Comparison of ENCODE assay signal across 8 mouse cellular contexts in genomic region chr14:30624277-30624721, GRCm38 (mm10). TPM values are rescaled to one million over a fixed set of nuclear protein-coding genes. Genes with fewer than 3 reads are reported as not detected.
DNase-seq lines count a peak whose midpoint lies in the region; ATAC-seq and TF ChIP-seq lines count a peak whose summit lies in the region.

No protein-coding gene starts in this region.

- peak overlapping the region; percentile 17; the same call in 1 of the 2 replicates for H3K27ac ChIP-seq in lung, postnatal 0 days (ENCODE audit: low read length)

- intact Hi-C loops in heart, postnatal 14 days (cut with DNase I) = no loop called here
- intact Hi-C loops in left cerebral cortex, postnatal 25 days (cut with DNase I) = no loop called here

- H3K4me2 ChIP-seq in lung, postnatal 0 days (replicated peaks; ENCODE audit: low read depth, low read length) = peak overlapping the region; percentile 85

- DNase-seq in heart, adult 11 months = peak; percentile 89
- DNase-seq in heart, postnatal 14 days = no peak
- DNase-seq in lung, postnatal 0 days (ENCODE audit: low spot score) = no peak
- DNase-seq in ovary, adult 18-20 months (ENCODE audit: low spot score) = no peak
- DNase-seq in left cerebral cortex, postnatal 25 days (ENCODE audit: low spot score in 2 of 2) = no peak
- DNase-seq in layer of hippocampus, adult 9-10 months (ENCODE audit: low spot score) = no peak

- peak overlapping the region; percentile 72 for H3K4me3 ChIP-seq in C2C12 (ENCODE audit: insufficient read depth, poor library complexity, severe bottlenecking)
- peak overlapping the region; percentile 77 for H3K4me3 ChIP-seq in lung, postnatal 0 days (ENCODE audit: low read depth, low read length)

- H3K4me1 ChIP-seq in lung, postnatal 0 days (ENCODE audit: insufficient read depth, low read depth, low read length) = peaks cover 18% of the 10 kb centered on the region; the same call in 1 of the 2 replicates

- TF ChIP-seq CTCF in C2C12 (IDR thresholded peaks at IDR 0.05; ENCODE audit: control insufficient read depth, insufficient read depth, insufficient read length) = no peak
- TF ChIP-seq CTCF in lung, postnatal 0 days (IDR thresholded peaks at IDR 0.05) = peak; percentile 62

- peaks cover 66% of the 10 kb centered on the region for H3K79me2 ChIP-seq in C2C12 (ENCODE audit: control insufficient read depth, insufficient read depth)

- peaks cover 5% of the 10 kb centered on the region for H3K36me3 ChIP-seq in C2C12 (ENCODE audit: control insufficient read depth, insufficient read depth)
- H3K36me3 ChIP-seq in lung, postnatal 0 days (ENCODE audit: insufficient read depth, low read length) = no peaks in the 10 kb centered on the region

- WGBS in lung, postnatal 0 days = 40% methylated on average over 8 of the region's 8 CpGs

- no peaks in the 10 kb centered on the region for H3K27me3 ChIP-seq in C2C12 (ENCODE audit: control insufficient read depth, insufficient read depth, insufficient read length)
- no peaks in the 10 kb centered on the region for H3K27me3 ChIP-seq in lung, postnatal 0 days (replicated peaks; ENCODE audit: insufficient read depth, low read length)

- H3K79me3 ChIP-seq in C2C12 (ENCODE audit: low read depth) = peaks cover 19% of the 10 kb centered on the region

- H3ac ChIP-seq in C2C12 (ENCODE audit: control insufficient read depth, insufficient read length, low read depth) = no peak overlapping the region

- H3K9me3 ChIP-seq in lung, postnatal 0 days (ENCODE audit: low read length) = no peaks in the 10 kb centered on the region

- 0 out of 2 replicates have a peak overlapping the region, but pooled peaks have one; percentile 79 for H3K9ac ChIP-seq in lung, postnatal 0 days (replicated peaks; ENCODE audit: low read depth)

- 0 out of 2 replicates have a peak, but pooled peaks have one; percentile 5 for ATAC-seq in granulocyte monocyte progenitor cell, adult 5-6 weeks (replicated peaks; ENCODE audit: poor library complexity, severe bottlenecking)
- ATAC-seq in lung, postnatal 0 days = no peak

- no peak for TF ChIP-seq EP300 in lung, postnatal 0 days (IDR thresholded peaks at IDR 0.05)

TF ChIP-seq in C2C12, 6 proteins besides CTCF, POLR2A, EP300 and RAD21:
- TF ChIP-seq FOSL1 (IDR thresholded peaks at IDR 0.05; ENCODE audit: insufficient read depth, low read length, poor library complexity, severe bottlenecking) = no peak
- TF ChIP-seq CEBPB (IDR thresholded peaks at IDR 0.05; ENCODE audit: low read depth) = no peak
- TF ChIP-seq MYOG (IDR thresholded peaks at IDR 0.05; ENCODE audit: control insufficient read depth, extremely low read depth, insufficient read length) = no peak
- no peak for TF ChIP-seq MYOD1 (IDR thresholded peaks at IDR 0.05; ENCODE audit: control insufficient read depth, insufficient read length, low read depth)
- TF ChIP-seq MAX (IDR thresholded peaks at IDR 0.05) = no peak
- TF ChIP-seq USF1 (IDR thresholded peaks at IDR 0.05; ENCODE audit: low read depth) = no peak
TF ChIP-seq in C2C12: peak in this region for 0.

RNA-seq across cellular contexts. Expression of gene Prkcd, which starts 1.7 kb away (rescaled TPM):
- total RNA-seq in heart, postnatal 14 days (2021) = 10 to 100 TPM; 14.3 to 15.7 TPM
- 29.3 TPM for polyA plus RNA-seq in C2C12 (2012; fragmentation: generic; extraction: Trizol)
- 158 and 179 TPM in 2 replicates for total RNA-seq in granulocyte monocyte progenitor cell, adult 5-6 weeks (2014; fragmentation: Nextera tagmentation)
- 113 and 117 TPM in 2 replicates for total RNA-seq in granulocyte monocyte progenitor cell, adult 5-6 weeks (2017)
- polyA plus RNA-seq in lung, postnatal 0 days (2015; fragmentation: Nextera tagmentation; extraction: Ambion mirVana) = 59.4 and 68.4 TPM in 2 replicates
- 10 to 100 TPM; 12.4 to 15.2 TPM for total RNA-seq in left cerebral cortex, postnatal 25 days (2021)

RNA-seq across cellular contexts. Expression of gene Rft1, which starts 29.9 kb away (rescaled TPM):
- 1 to 10 TPM; 9.2 to 9.5 TPM for total RNA-seq in heart, postnatal 14 days (2021)
- polyA plus RNA-seq in C2C12 (2012; fragmentation: generic; extraction: Trizol) = 13.4 TPM
- total RNA-seq in granulocyte monocyte progenitor cell, adult 5-6 weeks (2014; fragmentation: Nextera tagmentation) = 16.7 and 20.4 TPM in 2 replicates
- 16.9 and 21.4 TPM in 2 replicates for total RNA-seq in granulocyte monocyte progenitor cell, adult 5-6 weeks (2017)
- 14.4 and 15.5 TPM in 2 replicates for polyA plus RNA-seq in lung, postnatal 0 days (2015; fragmentation: Nextera tagmentation; extraction: Ambion mirVana)
- 10 to 100 TPM; 11.4 to 12.4 TPM for total RNA-seq in left cerebral cortex, postnatal 25 days (2021)

Comparison
In these comparisons a context has a peak if more than half of its experiments do, and no peak if none do; other contexts are left out.
1. RNA of gene Prkcd, which starts 1.7 kb away (total RNA-seq): 113 to 179 TPM in granulocyte monocyte progenitor cell, adult 5-6 weeks; 14.3 to 15.7 TPM in heart, postnatal 14 days and 12.4 to 15.2 TPM in left cerebral cortex, postnatal 25 days; every median in the first group is over 4 times any median in the second.